Mouse (Mus musculus): ENCODE results near the gene Nfxl1. TPM values are rescaled to one million over a fixed set of nuclear protein-coding genes. Genes with fewer than 3 reads are reported as not detected.
"Not testable (repeated sequence)": the region's sequence is repeated elsewhere in the genome, so short reads cannot be mapped to it uniquely, and the experiment has no call there.

Gene Nfxl1
- polyA plus RNA-seq (2015; fragmentation: Nextera tagmentation; extraction: Ambion mirVana): 7.3 and 8.3 TPM in 2 replicates

DNA sequence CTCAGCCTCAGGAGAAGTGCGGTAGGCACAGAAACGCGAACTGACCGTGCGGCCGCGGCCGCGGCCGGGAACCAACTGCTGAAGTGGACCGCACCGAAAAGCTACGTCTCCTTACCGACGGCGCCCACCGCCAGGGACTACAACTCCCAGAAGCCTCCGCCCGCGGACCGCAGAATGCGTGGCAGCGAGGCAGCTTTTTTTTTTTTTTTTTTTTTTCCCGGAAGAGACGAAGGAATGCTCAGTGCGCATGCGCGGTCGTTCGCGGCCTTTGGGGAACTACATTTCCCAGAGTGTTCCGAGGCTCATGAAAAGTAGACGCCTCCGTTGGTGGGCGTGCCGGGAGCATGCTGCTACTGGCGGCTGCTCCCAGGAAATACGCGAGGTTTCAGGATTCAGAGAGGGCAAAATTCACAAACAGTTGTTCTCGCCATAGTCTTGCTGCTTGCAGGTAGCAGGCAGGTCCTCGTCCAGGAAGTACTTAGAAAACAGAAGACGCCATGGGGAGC is at the start of gene Nfxl1:
Gene Nfxl1 (minus strand): TSS at position 141 of the 506 bp plus-strand sequence.
- H3K9me3 ChIP-seq (replicated peaks; ENCODE audit: control insufficient read depth, low read length): peaks cover 3% of the 10 kb centered on the region; the same call in 1 of the 2 replicates
- peaks cover 3% of the 10 kb centered on the region; the same call in 1 of the 2 replicates for H3K36me3 ChIP-seq (ENCODE audit: control insufficient read depth, insufficient read depth)
- H3K4me1 ChIP-seq (ENCODE audit: control insufficient read depth, insufficient read depth, low read length): peaks cover 6% of the 10 kb centered on the region
- peak; percentile 95 for ATAC-seq (replicated peaks; ENCODE audit: extremely low read depth, insufficient read depth, low FRiP score)
- under 1% methylated on average over 42 of the region's 42 CpGs for WGBS
- H3K27ac ChIP-seq (ENCODE audit: low read length): 0 out of 2 replicates have a peak within 1 kb of the TSS, but pooled peaks have one; percentile 23
- peak within 1 kb of the TSS; percentile 77 for H3K4me2 ChIP-seq (ENCODE audit: low read depth, low read length)
- H3K9ac ChIP-seq (ENCODE audit: low read length): peak within 1 kb of the TSS; percentile 74
- peak within 1 kb of the TSS; percentile 60 for H3K4me3 ChIP-seq (ENCODE audit: low read length)
- no peaks in the 10 kb centered on the region for H3K27me3 ChIP-seq (ENCODE audit: control insufficient read depth, insufficient read depth, low read length)

DNA sequence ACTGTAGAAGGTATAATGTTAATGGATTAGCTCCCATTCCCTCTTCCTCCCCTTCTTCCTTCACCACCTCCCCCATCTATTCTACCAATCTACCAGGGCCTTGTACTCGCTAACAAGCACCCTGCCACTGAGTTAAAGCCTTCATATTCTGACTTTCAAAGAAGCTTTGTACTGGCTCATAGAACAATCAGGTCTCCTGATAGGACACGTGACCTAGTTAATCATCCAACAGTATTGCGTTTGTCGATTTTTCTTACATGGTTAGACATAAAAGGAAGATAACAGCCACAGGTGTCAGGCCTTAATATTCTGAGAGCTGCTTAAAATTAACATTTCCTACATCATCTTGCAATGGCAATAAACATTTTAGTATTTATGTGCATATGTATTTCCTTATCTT is 43.7 kb upstream of the Nfxl1 start:
- no peak overlapping the region for H3K27ac ChIP-seq (ENCODE audit: low read length)
- 84% methylated on average over 4 of the region's 4 CpGs for WGBS
- H3K9ac ChIP-seq (ENCODE audit: low read length): no peak overlapping the region
- H3K4me2 ChIP-seq (ENCODE audit: low read depth, low read length): no peak overlapping the region
- no peak overlapping the region for H3K4me3 ChIP-seq (ENCODE audit: low read length)
- no peaks in the 10 kb centered on the region for H3K27me3 ChIP-seq (ENCODE audit: control insufficient read depth, insufficient read depth, low read length)
- ATAC-seq (replicated peaks; ENCODE audit: extremely low read depth, insufficient read depth, low FRiP score): no peak
- 0 out of 2 replicates have a peak, but pooled peaks cover 3% of the 10 kb centered on the region for H3K4me1 ChIP-seq (ENCODE audit: control insufficient read depth, insufficient read depth, low read length)
- no peaks in the 10 kb centered on the region for H3K9me3 ChIP-seq (replicated peaks; ENCODE audit: control insufficient read depth, low read length)
- H3K36me3 ChIP-seq (ENCODE audit: control insufficient read depth, insufficient read depth): no peaks in the 10 kb centered on the region

DNA sequence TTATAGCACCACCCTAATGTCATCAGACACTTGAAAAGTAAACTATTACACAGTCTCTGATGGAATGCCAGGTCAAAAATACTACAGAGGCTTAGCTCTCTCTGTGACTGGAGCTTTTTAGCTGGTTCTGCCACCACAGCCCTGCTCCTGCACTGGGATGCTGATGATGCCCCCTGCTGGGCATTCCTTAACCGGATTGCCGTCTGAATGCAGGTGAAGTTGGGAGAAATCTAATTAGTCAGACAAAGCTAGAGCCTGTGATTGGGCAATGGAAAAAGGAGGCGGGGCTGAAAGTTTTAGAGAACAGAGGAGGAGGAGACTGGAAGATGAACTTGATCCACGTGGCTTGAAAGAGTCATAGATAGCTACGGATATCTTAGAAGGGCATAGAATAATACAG is 41.5 kb upstream of the Nfxl1 start:
- H3K4me3 ChIP-seq (ENCODE audit: low read length): no peak overlapping the region
- H3K27me3 ChIP-seq (ENCODE audit: control insufficient read depth, insufficient read depth, low read length): no peaks in the 10 kb centered on the region
- H3K36me3 ChIP-seq (ENCODE audit: control insufficient read depth, insufficient read depth): no peaks in the 10 kb centered on the region
- no peaks in the 10 kb centered on the region for H3K4me1 ChIP-seq (ENCODE audit: control insufficient read depth, insufficient read depth, low read length)
- H3K27ac ChIP-seq (ENCODE audit: low read length): no peak overlapping the region
- peak; percentile 41; the same call in 1 of the 2 replicates for ATAC-seq (replicated peaks; ENCODE audit: extremely low read depth, insufficient read depth, low FRiP score)
- WGBS: 11% methylated on average over 5 of the region's 5 CpGs
- no peaks in the 10 kb centered on the region for H3K9me3 ChIP-seq (replicated peaks; ENCODE audit: control insufficient read depth, low read length)
- H3K4me2 ChIP-seq (ENCODE audit: low read depth, low read length): no peak overlapping the region
- H3K9ac ChIP-seq (ENCODE audit: low read length): no peak overlapping the region

DNA sequence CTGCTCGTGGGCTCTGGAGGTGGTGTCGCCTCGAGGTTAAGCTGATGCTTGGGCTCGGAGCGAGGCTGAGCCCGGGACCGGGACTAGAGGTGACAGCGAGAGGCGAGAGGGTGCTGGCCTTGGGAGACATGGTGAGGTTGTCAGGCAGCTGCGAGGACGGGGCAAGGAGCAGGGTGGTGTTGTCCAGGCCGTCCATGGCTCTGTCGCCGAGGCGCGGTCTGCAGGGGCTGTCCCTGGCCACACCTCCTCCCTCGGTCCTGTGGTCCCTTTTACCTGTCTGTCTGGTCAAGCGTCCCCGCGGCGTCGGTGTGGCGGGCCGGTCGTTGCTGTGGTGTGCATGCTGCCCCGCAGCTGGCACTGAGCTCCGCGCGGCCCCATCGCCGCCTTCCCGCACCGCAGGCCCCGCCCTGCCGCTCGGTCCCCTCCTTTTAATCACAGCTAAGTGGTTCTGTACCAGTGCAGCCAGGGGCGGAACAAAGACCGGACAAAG is 27.8 kb upstream of the Nfxl1 start, which contains the start of gene Gm5868:
Gene Gm5868 (minus strand): TSS at position 360 of the 490 bp plus-strand sequence.
- no peaks in the 10 kb centered on the region for H3K36me3 ChIP-seq (ENCODE audit: control insufficient read depth, insufficient read depth)
- peaks cover 14% of the 10 kb centered on the region for H3K27me3 ChIP-seq (ENCODE audit: control insufficient read depth, insufficient read depth, low read length)
- no peaks in the 10 kb centered on the region for H3K4me1 ChIP-seq (ENCODE audit: control insufficient read depth, insufficient read depth, low read length)
- ATAC-seq (replicated peaks; ENCODE audit: extremely low read depth, insufficient read depth, low FRiP score): no peak; the same call in 1 of the 2 replicates
- peak within 1 kb of the TSS; percentile 50 for H3K4me3 ChIP-seq (ENCODE audit: low read length)
- no peaks in the 10 kb centered on the region for H3K9me3 ChIP-seq (replicated peaks; ENCODE audit: control insufficient read depth, low read length)
- WGBS: 2% methylated on average over 38 of the region's 38 CpGs
- peak within 1 kb of the TSS; percentile 76 for H3K4me2 ChIP-seq (ENCODE audit: low read depth, low read length)
- H3K9ac ChIP-seq (ENCODE audit: low read length): no peak within 1 kb of the TSS
- H3K27ac ChIP-seq (ENCODE audit: low read length): no peak within 1 kb of the TSS

DNA sequence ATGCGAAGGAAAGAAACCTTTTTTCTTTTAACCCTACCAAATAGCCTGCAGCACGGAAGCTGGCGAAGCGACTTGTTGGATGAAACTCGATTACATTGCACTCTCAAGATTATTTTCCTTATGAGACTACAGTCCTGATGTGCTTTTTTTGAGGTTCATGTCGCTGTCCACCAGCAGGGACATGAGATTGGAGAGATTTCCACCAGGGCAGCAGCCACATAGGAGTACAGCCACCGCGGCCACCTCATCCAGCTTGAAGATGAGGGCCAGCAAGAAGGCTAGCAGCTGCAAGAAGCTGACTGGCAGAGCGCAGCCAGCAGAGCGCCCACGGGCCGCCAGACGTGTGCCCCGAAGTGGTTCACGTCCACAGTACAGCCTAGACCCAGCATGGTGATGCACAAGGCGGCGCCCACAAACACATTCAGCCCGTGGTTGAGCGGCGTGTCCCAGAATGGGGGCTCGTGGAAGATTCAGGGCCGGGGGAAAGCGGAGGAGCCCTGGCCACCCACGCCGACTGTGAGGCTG is 27.2 kb upstream of the Nfxl1 start:
- not testable (repeated sequence) for ATAC-seq (replicated peaks; ENCODE audit: extremely low read depth, insufficient read depth, low FRiP score); H3K36me3 ChIP-seq (ENCODE audit: control insufficient read depth, insufficient read depth); H3K9ac ChIP-seq (ENCODE audit: low read length); H3K4me1 ChIP-seq (ENCODE audit: control insufficient read depth, insufficient read depth, low read length); H3K27ac ChIP-seq (ENCODE audit: low read length); H3K9me3 ChIP-seq (replicated peaks; ENCODE audit: control insufficient read depth, low read length)
- 34% methylated on average over 25 of the region's 25 CpGs for WGBS
- Histone ChIP-seq H3K4me2 (ENCODE audit: low read depth, low read length) (peak overlapping the region; percentile 76), H3K27me3 (ENCODE audit: control insufficient read depth, insufficient read depth, low read length) (peaks cover 14% of the 10 kb centered on the region), H3K4me3 (ENCODE audit: low read length) (peak overlapping the region; percentile 50)

DNA sequence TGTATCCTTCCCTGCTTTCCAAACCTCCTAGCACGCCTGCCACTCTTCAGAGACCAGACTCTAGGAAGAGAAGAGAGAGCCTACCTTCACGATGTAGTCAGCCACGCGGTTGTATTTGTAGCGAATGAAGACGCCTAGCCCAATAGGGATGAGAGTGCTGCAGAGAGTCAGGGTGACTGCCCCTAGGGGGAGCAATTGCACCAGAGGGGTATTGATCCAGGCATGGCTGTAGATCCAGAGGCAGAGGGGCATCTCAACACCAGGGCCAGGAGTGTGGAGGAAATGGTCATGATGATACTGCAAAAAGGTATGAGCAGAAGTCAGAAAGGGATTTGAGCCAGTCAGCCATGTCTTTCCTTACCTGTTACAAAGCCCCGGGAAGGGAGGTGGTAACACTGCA is 26.6 kb upstream of the Nfxl1 start:
- not testable (repeated sequence) for H3K36me3 ChIP-seq (ENCODE audit: control insufficient read depth, insufficient read depth)

DNA sequence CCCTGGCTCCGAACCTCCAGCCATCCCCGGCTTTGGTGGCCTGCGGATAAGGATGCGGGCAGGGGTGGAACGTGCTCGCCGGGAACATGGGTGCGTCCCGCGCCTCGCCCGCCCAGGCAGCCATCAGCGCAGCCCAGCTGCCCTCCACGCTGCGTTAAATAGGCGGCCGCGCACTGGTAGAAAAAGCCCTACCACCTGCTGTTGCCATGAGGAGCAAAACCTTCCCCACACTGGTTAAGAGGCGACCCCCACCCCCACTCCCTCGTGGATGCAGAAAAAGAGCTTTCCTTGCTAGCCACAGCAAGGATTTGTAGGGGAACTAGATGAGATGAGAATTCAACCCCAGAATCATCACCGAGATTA is 21.5 kb upstream of the Nfxl1 start, which contains the start of gene Zar1:
Gene Zar1 (minus strand): TSS at position 285 of the 363 bp plus-strand sequence.
- H3K4me3 ChIP-seq (ENCODE audit: low read length): peak within 1 kb of the TSS; percentile 57
- not testable (repeated sequence) for H3K27ac ChIP-seq (ENCODE audit: low read length); H3K27me3 ChIP-seq (ENCODE audit: control insufficient read depth, insufficient read depth, low read length); H3K4me1 ChIP-seq (ENCODE audit: control insufficient read depth, insufficient read depth, low read length); ATAC-seq (replicated peaks; ENCODE audit: extremely low read depth, insufficient read depth, low FRiP score); H3K36me3 ChIP-seq (ENCODE audit: control insufficient read depth, insufficient read depth); H3K9me3 ChIP-seq (replicated peaks; ENCODE audit: control insufficient read depth, low read length)
- peak within 1 kb of the TSS; percentile 47 for H3K9ac ChIP-seq (ENCODE audit: low read length)
- WGBS: 14% methylated on average over 18 of the region's 21 CpGs
- H3K4me2 ChIP-seq (ENCODE audit: low read depth, low read length): peak within 1 kb of the TSS; percentile 82

More for the DNA sequence above, 26.6 kb upstream of the Nfxl1 start:
- peaks cover 14% of the 10 kb centered on the region for H3K27me3 ChIP-seq (ENCODE audit: control insufficient read depth, insufficient read depth, low read length)
- 41% methylated on average over 7 of the region's 7 CpGs for WGBS
- H3K4me1 ChIP-seq (ENCODE audit: control insufficient read depth, insufficient read depth, low read length); H3K4me2 ChIP-seq (ENCODE audit: low read depth, low read length); H3K9ac ChIP-seq (ENCODE audit: low read length); H3K9me3 ChIP-seq (replicated peaks; ENCODE audit: control insufficient read depth, low read length); ATAC-seq (replicated peaks; ENCODE audit: extremely low read depth, insufficient read depth, low FRiP score); H3K27ac ChIP-seq (ENCODE audit: low read length); H3K4me3 ChIP-seq (ENCODE audit: low read length): not testable (repeated sequence)

DNA sequence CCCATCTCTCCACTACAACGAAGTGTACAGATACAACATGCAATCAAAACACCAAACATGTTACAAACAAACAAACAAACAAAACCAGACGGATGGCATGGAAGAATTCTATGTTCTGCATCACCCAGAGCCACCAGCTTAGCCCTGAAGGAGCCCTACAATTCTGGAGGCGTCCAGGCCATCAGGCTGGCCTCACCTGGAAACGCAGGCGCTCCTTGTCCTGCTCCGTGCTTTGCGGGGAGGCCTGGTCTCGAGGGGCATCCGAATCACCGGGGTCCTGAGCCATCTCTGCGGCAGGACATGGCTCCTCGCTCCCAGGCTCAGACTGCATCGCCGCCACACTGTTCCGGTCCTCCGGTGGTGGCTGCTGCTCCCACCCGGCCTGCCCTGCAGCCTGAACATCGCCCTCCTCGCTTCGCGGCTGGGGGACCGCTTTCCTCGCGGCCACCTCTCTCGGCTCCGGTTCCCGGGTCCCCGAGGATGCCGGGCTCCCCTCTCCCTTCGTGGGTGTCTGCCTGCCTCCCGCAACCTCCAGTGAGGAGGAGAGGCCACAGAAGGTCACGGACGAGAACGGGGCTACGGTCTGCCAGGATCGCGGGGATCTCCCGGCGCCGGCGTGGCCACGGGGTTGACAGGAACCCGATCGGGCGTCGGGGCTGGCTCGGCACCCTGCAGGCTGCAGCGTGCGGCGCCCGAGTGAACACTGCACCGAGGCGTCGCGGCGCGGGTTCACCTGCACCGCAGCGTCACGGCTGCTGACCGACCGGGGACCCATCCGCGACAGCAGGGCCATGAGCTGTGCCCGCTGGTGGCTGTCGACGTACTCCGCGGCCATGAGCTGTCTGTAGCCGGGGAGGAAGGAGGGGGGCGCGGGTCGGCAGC is 20.8 kb upstream of the Nfxl1 start:
- Histone ChIP-seq H3K4me3 (ENCODE audit: low read length) (peak overlapping the region; percentile 57), H3K9ac (ENCODE audit: low read length) (peak overlapping the region; percentile 47), H3K4me2 (ENCODE audit: low read depth, low read length) (peak overlapping the region; percentile 82)
- not testable (repeated sequence) for H3K36me3 ChIP-seq (ENCODE audit: control insufficient read depth, insufficient read depth); H3K4me1 ChIP-seq (ENCODE audit: control insufficient read depth, insufficient read depth, low read length); H3K27ac ChIP-seq (ENCODE audit: low read length); H3K9me3 ChIP-seq (replicated peaks; ENCODE audit: control insufficient read depth, low read length); H3K27me3 ChIP-seq (ENCODE audit: control insufficient read depth, insufficient read depth, low read length)
- 5% methylated on average over 59 of the region's 73 CpGs for WGBS
- peak; percentile 52; the same call in 1 of the 2 replicates for ATAC-seq (replicated peaks; ENCODE audit: extremely low read depth, insufficient read depth, low FRiP score)

DNA sequence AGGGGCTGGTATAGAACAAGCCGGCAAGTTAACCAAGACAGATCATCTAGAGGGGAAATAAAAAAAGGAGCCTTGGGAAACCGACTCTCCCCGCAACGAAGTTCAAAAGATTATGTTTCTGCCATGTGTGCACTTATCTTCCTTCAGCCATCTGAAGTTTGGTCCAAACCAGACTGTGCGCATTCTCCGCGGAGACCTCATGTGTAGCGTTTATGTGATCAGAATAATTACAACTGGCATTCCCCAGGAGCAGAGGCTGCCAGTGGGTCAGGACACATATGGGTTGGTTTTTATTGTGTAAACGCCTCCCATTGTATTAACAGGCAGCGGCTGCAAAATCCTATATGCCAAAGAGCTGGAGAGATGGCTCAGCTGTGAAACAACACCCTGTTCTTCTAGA is 20.1 kb upstream of the Nfxl1 start:
- H3K27ac ChIP-seq (ENCODE audit: low read length); H3K27me3 ChIP-seq (ENCODE audit: control insufficient read depth, insufficient read depth, low read length); H3K4me1 ChIP-seq (ENCODE audit: control insufficient read depth, insufficient read depth, low read length); H3K9ac ChIP-seq (ENCODE audit: low read length); H3K9me3 ChIP-seq (replicated peaks; ENCODE audit: control insufficient read depth, low read length); H3K4me2 ChIP-seq (ENCODE audit: low read depth, low read length); ATAC-seq (replicated peaks; ENCODE audit: extremely low read depth, insufficient read depth, low FRiP score); H3K36me3 ChIP-seq (ENCODE audit: control insufficient read depth, insufficient read depth); H3K4me3 ChIP-seq (ENCODE audit: low read length): not testable (repeated sequence)
- 66% methylated on average over 10 of the region's 10 CpGs for WGBS
